18 mouse cellular contexts compared by ENCODE assay signal in the genomic region with DNA sequence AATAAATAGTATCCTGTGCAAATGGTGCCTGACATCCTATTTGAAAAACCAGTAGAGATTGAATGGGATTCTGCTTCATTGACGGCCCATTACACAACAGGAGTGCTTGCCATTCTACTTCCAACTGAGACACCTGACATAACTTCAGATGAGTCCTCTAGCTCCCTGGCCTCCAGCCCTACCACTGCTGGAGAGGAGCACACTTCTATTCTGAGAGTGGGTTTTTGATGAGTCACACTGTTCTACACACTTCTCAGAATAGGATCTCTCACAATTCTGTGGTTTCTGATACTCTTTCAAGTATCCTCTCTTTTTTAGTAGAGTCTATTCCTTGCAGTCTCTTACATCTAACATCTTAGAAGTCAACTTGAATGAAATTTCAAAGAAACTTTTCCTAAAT.
"Had no signal": no experiment of that assay in that cellular context is flagged by ENCODE, and none has a peak within 500 bp of the region (broad histone marks: within the 10 kb centered on the region; RNA-seq: fewer than 3 reads in every experiment).

No protein-coding gene starts in this region.

- H3K27me3 ChIP-seq: midbrain, embryonic 12.5 days; midbrain, embryonic 15.5 days; neural tube, embryonic 12.5 days; neural tube, embryonic 15.5 days had no signal

- ATAC-seq: intestine, postnatal 0 days; liver, postnatal 0 days; lung, postnatal 0 days; midbrain, embryonic 15.5 days had no signal

- H3K4me1 ChIP-seq: midbrain, embryonic 12.5 days; midbrain, embryonic 15.5 days; neural tube, embryonic 12.5 days; neural tube, embryonic 15.5 days had no signal

- DNase-seq: kidney, adult 2 months; kidney, postnatal 25 days; layer of hippocampus, adult 9-11 months; liver, postnatal 0 days; lung, embryonic 14.5 days; thymus, postnatal 25 days had no signal

- H3K4me2 ChIP-seq: lung, embryonic 14.5 days; midbrain, embryonic 12.5 days; midbrain, embryonic 15.5 days; neural tube, embryonic 12.5 days; neural tube, embryonic 15.5 days had no signal

- H3K9ac ChIP-seq: liver, embryonic 14.5 days; liver, postnatal 0 days; lung, embryonic 14.5 days; midbrain, embryonic 12.5 days; midbrain, embryonic 15.5 days; neural tube, embryonic 12.5 days; neural tube, embryonic 15.5 days had no signal

- H3K27ac ChIP-seq: kidney, postnatal 0 days; layer of hippocampus, adult 2 months; left cerebral cortex, adult 2 months; liver, embryonic 14.5 days; macrophage; midbrain, embryonic 12.5 days; midbrain, embryonic 15.5 days; neural tube, embryonic 12.5 days; neural tube, embryonic 15.5 days; stomach, postnatal 0 days had no signal

- H3K36me3 ChIP-seq: midbrain, embryonic 12.5 days; midbrain, embryonic 15.5 days; neural tube, embryonic 12.5 days; neural tube, embryonic 15.5 days had no signal

- H3K4me3 ChIP-seq: layer of hippocampus, adult 2 months; left cerebral cortex, adult 2 months; midbrain, embryonic 12.5 days; midbrain, embryonic 15.5 days; neural tube, embryonic 12.5 days; neural tube, embryonic 15.5 days had no signal

- H3K9me3 ChIP-seq: midbrain, embryonic 12.5 days; midbrain, embryonic 15.5 days; neural tube, embryonic 12.5 days; neural tube, embryonic 15.5 days had no signal
